Mouse (Mus musculus) T-cell, adult 66 days (primary cell): ENCODE measurements around the gene Spint4. TPM values are rescaled to one million over a fixed set of nuclear protein-coding genes. Genes with fewer than 3 reads are reported as not detected.

Source experiments
- total RNA-seq, 2 experiments: library from RNA; stranded (reverse); gene quantifications; 3 replicates in 1 of 2; 4 replicates in 1 of 2; pipeline ENCODE4 v1.2.4; 2023

Gene Spint4
- not detected for total RNA-seq

GRCm38 (mm10) chr2:164698201-164698600, at the start of gene Spint4:
Gene Spint4 (plus strand): TSS chr2:164698501.

GRCm38 (mm10) chr2:164655858-164656257, 42.4 kb upstream of the Spint4 start, which contains the start of gene Wfdc10:
Gene Wfdc10 (plus strand): TSS chr2:164656046.

GRCm38 (mm10) chr2:164656483-164656882, 41.8 kb upstream of the Spint4 start, which contains the start of gene Wfdc9:
Gene Wfdc9 (minus strand): TSS chr2:164656583.

GRCm38 (mm10) chr2:164673987-164674386, 24.3 kb upstream of the Spint4 start, which contains the start of gene Wfdc11:
Gene Wfdc11 (minus strand): TSS chr2:164674087.

GRCm38 (mm10) chr2:164684807-164685206, 13.5 kb upstream of the Spint4 start, which contains the start of gene Wfdc13:
Gene Wfdc13 (plus strand): TSS chr2:164685107.

GRCm38 (mm10) chr2:164715005-164715404, 16.7 kb downstream of the Spint4 start, which contains the start of gene Spint5:
Gene Spint5 (plus strand): TSS chr2:164715305.

GRCm38 (mm10) chr2:164745843-164746479, 47.7 kb downstream of the Spint4 start, which contains the start of the genes Wfdc3 and Dnttip1:
Gene Wfdc3 (minus strand): TSS chr2:164745931.
Gene Dnttip1 (plus strand): TSS chr2:164745983.

Other genes with a start within 250 kb of the Spint4 start
- gene Sys1, start 241.5 kb upstream of the Spint4 start, total RNA-seq: 10 to 100 TPM; 54.0 to 59.5 TPM
- gene Gm20458, start 237.5 kb upstream of the Spint4 start, total RNA-seq: not detected
- not detected for gene Trp53tg5, start 224.8 kb upstream of the Spint4 start, total RNA-seq
- 10 to 100 TPM in 1 of 2 experiments, 1 to 10 TPM in 1; 9.3 to 13.0 TPM for gene Dbndd2, start 212.4 kb upstream of the Spint4 start, total RNA-seq
- gene Pigt, start 201.0 kb upstream of the Spint4 start, total RNA-seq: 10 to 100 TPM; 67.3 to 77.4 TPM
- gene Wfdc2, start 136.1 kb upstream of the Spint4 start, total RNA-seq: not detected
- not detected for gene Spint3, start 125.0 kb upstream of the Spint4 start, total RNA-seq
- gene Wfdc6a, start 113.1 kb upstream of the Spint4 start, total RNA-seq: not detected
- gene Eppin, start 104.9 kb upstream of the Spint4 start, total RNA-seq: not detected
- not detected for gene Wfdc6b, start 85.0 kb upstream of the Spint4 start, total RNA-seq
- not detected for gene Wfdc8, start 84.9 kb upstream of the Spint4 start, total RNA-seq
- not detected for gene Wfdc16, start 59.7 kb upstream of the Spint4 start, total RNA-seq
- gene Wfdc10, start 42.5 kb upstream of the Spint4 start, total RNA-seq: not detected
- gene Wfdc9, start 41.9 kb upstream of the Spint4 start, total RNA-seq: not detected
- not detected for gene Wfdc11, start 24.4 kb upstream of the Spint4 start, total RNA-seq
- gene Wfdc13, start 13.4 kb upstream of the Spint4 start, total RNA-seq: not detected
- not detected for gene Spint5, start 16.8 kb downstream of the Spint4 start, total RNA-seq
- gene Wfdc3, start 47.4 kb downstream of the Spint4 start, total RNA-seq: under 1 TPM in 1 of 2 experiments, not detected in 1; 0.36 TPM
- 10 to 100 TPM; 41.7 to 46.9 TPM for gene Dnttip1, start 47.5 kb downstream of the Spint4 start, total RNA-seq
- 1 to 10 TPM; 2.9 to 9.5 TPM for gene Ube2c, start 71.4 kb downstream of the Spint4 start, total RNA-seq
- not detected for gene Tnnc2, start 81.5 kb downstream of the Spint4 start, total RNA-seq
- gene Snx21, start 87.3 kb downstream of the Spint4 start, total RNA-seq: under 1 TPM; 0.33 to 0.96 TPM
- 10 to 100 TPM; 51.6 to 59.8 TPM for gene Acot8, start 106.4 kb downstream of the Spint4 start, total RNA-seq
- 1 to 10 TPM; 3.4 to 3.6 TPM for gene Zswim3, start 106.6 kb downstream of the Spint4 start, total RNA-seq
- gene Zswim1, start 124.2 kb downstream of the Spint4 start, total RNA-seq: 10 to 100 TPM; 11.1 to 11.2 TPM
- not detected for gene Spata25, start 130.0 kb downstream of the Spint4 start, total RNA-seq
- 100 to 1,000 TPM; 118 to 128 TPM for gene Ctsa, start 134.4 kb downstream of the Spint4 start, total RNA-seq
- gene Neurl2, start 135.0 kb downstream of the Spint4 start, total RNA-seq: 1 to 10 TPM; 1.1 to 1.7 TPM
- 1 to 10 TPM; 5.7 to 6.9 TPM for gene Pltp, start 159.2 kb downstream of the Spint4 start, total RNA-seq
- gene Pcif1, start 180.8 kb downstream of the Spint4 start, total RNA-seq: 100 to 1,000 TPM in 1 of 2 experiments, 10 to 100 TPM in 1; 83.5 to 104 TPM
- 10 to 100 TPM; 55.6 to 55.9 TPM for gene Zfp335, start 213.3 kb downstream of the Spint4 start, total RNA-seq
- gene Mmp9, start 242.3 kb downstream of the Spint4 start, total RNA-seq: 1 to 10 TPM; 3.8 to 4.2 TPM